Mouse (Mus musculus): ENCODE measurements around the gene Mtor.

GRCm38 (mm10) chr4:148530778-148531177 is 82.4 kb downstream of the Mtor start:
- TF ChIP-seq CTCF (IDR thresholded peaks at IDR 0.05; ENCODE audit: low read depth) (no peak), EP300 (optimal IDR thresholded peaks at IDR 0.05) (no peak)
